ENCODE assay signal across 8 mouse cellular contexts in genomic region chr2:156676885-156677284, GRCm38 (mm10).
DNase-seq lines count a peak whose midpoint lies in the region; ATAC-seq lines count a peak whose summit lies in the region.

No protein-coding gene starts in this region.

- H3K9me3 ChIP-seq in liver, embryonic 11.5 days (ENCODE audit: control insufficient read depth, low read length) = no peaks in the 10 kb centered on the region

- H3K4me3 ChIP-seq in liver, embryonic 11.5 days (ENCODE audit: low read depth, low read length) = no peak overlapping the region

- H3K9ac ChIP-seq in liver, embryonic 11.5 days (ENCODE audit: low read depth, low read length) = no peak overlapping the region

- no peaks in the 10 kb centered on the region for H3K27me3 ChIP-seq in liver, embryonic 11.5 days (replicated peaks; ENCODE audit: control insufficient read depth, insufficient read depth, low read length)

- DNase-seq in adrenal gland, postnatal 14 days = peak; percentile 81
- DNase-seq in adrenal gland, adult 8-10 months = no peak
- peak; percentile 62 for DNase-seq in lung, postnatal 10 days
- DNase-seq in lung, postnatal 25 days (ENCODE audit: low spot score) = no peak
- peak; percentile 25 for DNase-seq in c-Kit-positive CD71-negative TER-119-negative erythroid progenitor cells, embryonic 14.5 days (ENCODE audit: low read depth)
- peak; percentile 51 for DNase-seq in liver, embryonic 11.5 days (ENCODE audit: low spot score)
- no peak for DNase-seq in right cerebral cortex, adult 18-20 months
- DNase-seq in frontal cortex, postnatal 36 days (ENCODE audit: low spot score in 2 of 2) = no peak

- no peaks in the 10 kb centered on the region for H3K4me1 ChIP-seq in liver, embryonic 11.5 days (replicated peaks; ENCODE audit: control insufficient read depth, insufficient read depth, low read length)

- H3K27ac ChIP-seq in liver, embryonic 11.5 days (ENCODE audit: low read depth, low read length) = no peak overlapping the region

- 6% methylated on average over 6 of the region's 6 CpGs for WGBS in liver, embryonic 11.5 days

- H3K36me3 ChIP-seq in liver, embryonic 11.5 days (ENCODE audit: control insufficient read depth, insufficient read depth, low read length) = no peaks in the 10 kb centered on the region

- no peak for ATAC-seq in liver, embryonic 11.5 days (replicated peaks; ENCODE audit: low FRiP score)

- H3K4me2 ChIP-seq in liver, embryonic 11.5 days = no peak overlapping the region

Comparison
In these comparisons a context has a peak if more than half of its experiments do, and no peak if none do; other contexts are left out.
1. DNase-seq: peak in adrenal gland, postnatal 14 days (single experiment), lung, postnatal 10 days (single experiment), c-Kit-positive CD71-negative TER-119-negative erythroid progenitor cells, embryonic 14.5 days (single experiment) and liver, embryonic 11.5 days (single experiment); none in adrenal gland, adult 8-10 months (single experiment), lung, postnatal 25 days (single experiment), right cerebral cortex, adult 18-20 months (single experiment) and frontal cortex, postnatal 36 days (0 of 2).